Mouse (Mus musculus): ENCODE results near the gene Brca2. TPM values are rescaled to one million over a fixed set of nuclear protein-coding genes. Genes with fewer than 3 reads are reported as not detected.

The Brca2 gene
- polyA plus RNA-seq, 1 experiment from 2014 or later = 6.6 TPM

DNA sequence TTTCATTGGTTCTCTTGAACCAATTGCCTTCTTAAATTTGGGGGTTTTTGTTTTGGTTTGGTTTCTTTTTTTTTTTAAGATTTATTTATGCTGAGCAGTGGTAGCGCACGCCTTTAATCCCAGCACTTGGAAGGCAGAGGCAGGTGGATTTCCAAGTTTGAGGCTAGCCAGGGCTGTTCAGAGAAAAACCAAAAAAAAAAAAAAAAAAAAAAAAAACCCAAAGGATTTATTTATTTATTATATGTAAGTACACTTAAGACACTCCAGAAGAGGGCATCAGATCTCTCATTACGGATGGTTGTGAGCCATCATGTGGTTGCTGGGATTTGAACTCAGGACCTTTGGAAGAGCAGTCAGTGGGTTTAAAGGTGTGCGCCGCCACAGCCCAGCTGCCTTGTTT lies 38.4 kb downstream of the Brca2 start:
- peaks cover 27% of the 10 kb centered on the region; the same call in 1 of the 2 replicates for H3K36me3 ChIP-seq (ENCODE audit: control insufficient read depth, insufficient read depth)
- no peak overlapping the region for H3K4me3 ChIP-seq (ENCODE audit: low read depth, low read length)
- no peaks in the 10 kb centered on the region for H3K9me3 ChIP-seq (ENCODE audit: control insufficient read depth)
- no peaks in the 10 kb centered on the region for H3K27me3 ChIP-seq (replicated peaks; ENCODE audit: control insufficient read depth, insufficient read depth, low read length)
- no peak overlapping the region; the same call in 1 of the 2 replicates for H3K27ac ChIP-seq (ENCODE audit: low read depth, low read length)
- 0 out of 2 replicates have a peak, but pooled peaks have one; percentile 6 for TF ChIP-seq CTCF (IDR thresholded peaks at IDR 0.05; ENCODE audit: low read depth)
- ATAC-seq = no peak
- no peak overlapping the region for H3K9ac ChIP-seq (ENCODE audit: low read depth, low read length)
- no peaks in the 10 kb centered on the region for H3K4me1 ChIP-seq (replicated peaks; ENCODE audit: control insufficient read depth, insufficient read depth, low read length)
- 92% methylated on average over 5 of the region's 5 CpGs for WGBS
- H3K4me2 ChIP-seq (replicated peaks; ENCODE audit: low read depth) = no peak overlapping the region

DNA sequence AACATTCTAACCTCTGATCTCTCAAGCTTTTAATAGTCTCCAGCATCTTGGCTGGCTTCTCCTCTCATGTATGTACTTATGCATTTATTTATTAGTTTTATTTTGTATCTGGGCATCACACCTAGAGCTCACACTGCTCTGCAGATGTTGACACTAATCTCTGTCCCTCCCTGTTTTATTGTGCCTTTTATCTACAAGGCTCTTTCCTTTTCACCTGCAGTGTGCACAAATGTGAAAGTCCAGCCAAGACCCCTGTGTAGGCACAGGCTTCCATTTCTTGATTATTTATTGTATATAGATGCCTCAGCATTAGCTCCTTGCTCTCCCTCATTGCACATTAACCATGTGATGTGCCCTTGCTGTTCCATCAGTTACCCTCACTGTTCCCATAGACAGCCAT lies 38.9 kb downstream of the Brca2 start:
- H3K4me3 ChIP-seq (ENCODE audit: low read depth, low read length) = no peak overlapping the region
- no peak overlapping the region for H3K9ac ChIP-seq (ENCODE audit: low read depth, low read length)
- TF ChIP-seq CTCF (IDR thresholded peaks at IDR 0.05; ENCODE audit: low read depth) = no peak
- no peaks in the 10 kb centered on the region for H3K27me3 ChIP-seq (replicated peaks; ENCODE audit: control insufficient read depth, insufficient read depth, low read length)
- H3K9me3 ChIP-seq (ENCODE audit: control insufficient read depth) = no peaks in the 10 kb centered on the region
- H3K27ac ChIP-seq (ENCODE audit: low read depth, low read length) = peak overlapping the region; percentile 74
- peak; percentile 88 for ATAC-seq
- peak overlapping the region; percentile 37; the same call in 1 of the 2 replicates for H3K4me2 ChIP-seq (replicated peaks; ENCODE audit: low read depth)
- H3K36me3 ChIP-seq (ENCODE audit: control insufficient read depth, insufficient read depth) = peaks cover 30% of the 10 kb centered on the region
- H3K4me1 ChIP-seq (replicated peaks; ENCODE audit: control insufficient read depth, insufficient read depth, low read length) = no peaks in the 10 kb centered on the region

DNA sequence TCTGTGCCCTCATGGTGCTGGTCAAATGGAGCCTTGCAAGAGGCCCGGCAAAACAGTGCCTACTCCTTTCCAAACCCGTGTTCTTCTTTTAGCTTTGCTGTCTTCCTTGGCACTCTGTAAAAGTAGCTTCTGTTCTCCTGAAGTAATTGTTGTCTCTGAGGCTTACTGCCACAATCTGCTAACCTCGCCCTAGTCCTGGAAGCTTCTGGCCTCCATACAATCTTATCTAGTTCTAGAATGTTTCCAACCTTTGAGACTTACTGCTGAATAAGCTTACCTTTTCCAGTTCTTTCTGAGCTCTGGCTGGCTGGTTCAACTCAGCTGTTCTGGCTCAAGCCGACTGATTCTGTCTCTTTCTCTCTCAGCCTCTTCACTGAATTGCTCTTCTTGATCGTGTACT lies 39.4 kb downstream of the Brca2 start:
- H3K4me2 ChIP-seq (replicated peaks; ENCODE audit: low read depth) = peak overlapping the region; percentile 37; the same call in 1 of the 2 replicates
- no peak for TF ChIP-seq CTCF (IDR thresholded peaks at IDR 0.05; ENCODE audit: low read depth)
- peaks cover 29% of the 10 kb centered on the region for H3K36me3 ChIP-seq (ENCODE audit: control insufficient read depth, insufficient read depth)
- peak; percentile 91 for ATAC-seq
- no peak overlapping the region for H3K4me3 ChIP-seq (ENCODE audit: low read depth, low read length)
- no peaks in the 10 kb centered on the region for H3K4me1 ChIP-seq (replicated peaks; ENCODE audit: control insufficient read depth, insufficient read depth, low read length)
- peak overlapping the region; percentile 74 for H3K27ac ChIP-seq (ENCODE audit: low read depth, low read length)
- WGBS = 55% methylated on average over 5 of the region's 5 CpGs
- no peak overlapping the region for H3K9ac ChIP-seq (ENCODE audit: low read depth, low read length)
- no peaks in the 10 kb centered on the region for H3K27me3 ChIP-seq (replicated peaks; ENCODE audit: control insufficient read depth, insufficient read depth, low read length)
- no peaks in the 10 kb centered on the region for H3K9me3 ChIP-seq (ENCODE audit: control insufficient read depth)

DNA sequence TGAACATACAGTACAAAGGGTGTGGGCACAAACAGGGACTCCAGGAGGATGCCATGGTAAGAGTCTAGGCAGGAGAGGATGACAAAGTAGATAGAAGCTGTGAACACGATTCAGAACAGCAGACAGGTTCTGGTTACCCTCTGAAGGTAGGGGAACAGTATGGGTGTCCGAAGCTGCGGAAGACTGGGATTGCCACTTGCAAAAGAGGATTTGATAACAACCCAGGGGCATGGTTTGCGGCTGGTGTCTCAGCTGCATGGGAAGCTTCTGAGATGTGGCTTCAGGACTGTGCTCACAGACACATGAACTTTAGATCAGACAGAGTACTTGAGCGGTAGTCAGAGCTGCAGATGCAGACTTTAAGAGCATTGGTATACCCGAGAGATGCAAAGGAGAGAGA lies 42.0 kb downstream of the Brca2 start:
- peaks cover 26% of the 10 kb centered on the region for H3K36me3 ChIP-seq (ENCODE audit: control insufficient read depth, insufficient read depth)
- H3K9me3 ChIP-seq (ENCODE audit: control insufficient read depth) = no peaks in the 10 kb centered on the region
- H3K27ac ChIP-seq (ENCODE audit: low read depth, low read length) = no peak overlapping the region
- WGBS = 93% methylated on average over 6 of the region's 6 CpGs
- no peaks in the 10 kb centered on the region for H3K4me1 ChIP-seq (replicated peaks; ENCODE audit: control insufficient read depth, insufficient read depth, low read length)
- H3K27me3 ChIP-seq (replicated peaks; ENCODE audit: control insufficient read depth, insufficient read depth, low read length) = no peaks in the 10 kb centered on the region
- no peak for TF ChIP-seq CTCF (IDR thresholded peaks at IDR 0.05; ENCODE audit: low read depth)
- no peak for ATAC-seq
- no peak overlapping the region for H3K4me2 ChIP-seq (replicated peaks; ENCODE audit: low read depth)
- H3K4me3 ChIP-seq (ENCODE audit: low read depth, low read length) = no peak overlapping the region
- no peak overlapping the region for H3K9ac ChIP-seq (ENCODE audit: low read depth, low read length)

DNA sequence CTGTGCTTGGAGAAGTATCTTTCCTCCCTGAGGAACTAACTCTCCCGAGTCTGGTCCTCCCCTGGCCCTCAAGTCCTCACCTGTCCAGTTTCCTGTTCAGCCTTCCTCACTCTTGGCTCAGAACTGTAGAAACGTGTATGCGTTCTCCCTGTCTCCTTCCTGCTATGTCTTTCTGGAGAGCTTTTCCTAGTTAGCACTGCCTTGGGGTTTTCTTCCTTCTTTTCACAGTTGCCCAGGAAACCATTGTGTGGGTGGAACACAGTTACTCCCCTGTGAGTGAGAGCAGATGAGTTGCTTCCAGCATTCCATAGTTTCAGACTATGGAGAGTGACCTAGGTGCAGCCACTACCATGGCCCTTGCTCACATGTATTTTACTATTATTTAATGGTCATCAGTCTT lies 43.8 kb downstream of the Brca2 start:
- 57% methylated on average over 3 of the region's 3 CpGs for WGBS
- H3K9me3 ChIP-seq (ENCODE audit: control insufficient read depth) = no peaks in the 10 kb centered on the region
- no peak overlapping the region for H3K27ac ChIP-seq (ENCODE audit: low read depth, low read length)
- H3K4me3 ChIP-seq (ENCODE audit: low read depth, low read length) = no peak overlapping the region
- H3K4me2 ChIP-seq (replicated peaks; ENCODE audit: low read depth) = no peak overlapping the region
- no peaks in the 10 kb centered on the region for H3K4me1 ChIP-seq (replicated peaks; ENCODE audit: control insufficient read depth, insufficient read depth, low read length)
- ATAC-seq = no peak
- TF ChIP-seq CTCF (IDR thresholded peaks at IDR 0.05; ENCODE audit: low read depth) = no peak
- peaks cover 25% of the 10 kb centered on the region for H3K36me3 ChIP-seq (ENCODE audit: control insufficient read depth, insufficient read depth)
- no peaks in the 10 kb centered on the region for H3K27me3 ChIP-seq (replicated peaks; ENCODE audit: control insufficient read depth, insufficient read depth, low read length)
- no peak overlapping the region for H3K9ac ChIP-seq (ENCODE audit: low read depth, low read length)

DNA sequence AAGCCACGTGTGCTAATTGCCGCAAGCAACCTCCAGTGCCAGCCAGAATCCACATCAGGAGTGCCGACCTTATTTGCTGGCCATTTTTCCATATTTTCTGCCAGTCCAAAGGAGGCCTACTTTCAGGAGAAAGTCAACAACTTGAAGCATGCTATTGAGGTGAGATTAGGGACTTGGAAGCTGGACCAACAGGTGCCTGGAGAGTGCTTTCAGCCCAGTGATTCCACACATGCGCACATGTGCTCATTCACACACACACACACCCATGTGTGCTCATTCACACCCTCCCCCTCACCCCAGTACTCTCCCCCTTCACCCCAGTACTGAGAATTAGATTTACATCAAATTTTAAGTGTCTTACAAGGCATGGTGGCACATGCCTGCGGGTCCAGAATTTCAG lies 44.5 kb downstream of the Brca2 start:
- no peak for TF ChIP-seq CTCF (IDR thresholded peaks at IDR 0.05; ENCODE audit: low read depth)
- Histone ChIP-seq H3K36me3 (ENCODE audit: control insufficient read depth, insufficient read depth) (peaks cover 26% of the 10 kb centered on the region), H3K9ac (ENCODE audit: low read depth, low read length) (no peak overlapping the region), H3K4me3 (ENCODE audit: low read depth, low read length) (no peak overlapping the region), H3K9me3 (ENCODE audit: control insufficient read depth) (no peaks in the 10 kb centered on the region), H3K4me2 (replicated peaks; ENCODE audit: low read depth) (no peak overlapping the region), H3K4me1 (replicated peaks; ENCODE audit: control insufficient read depth, insufficient read depth, low read length) (no peaks in the 10 kb centered on the region), H3K27me3 (replicated peaks; ENCODE audit: control insufficient read depth, insufficient read depth, low read length) (no peaks in the 10 kb centered on the region), H3K27ac (ENCODE audit: low read depth, low read length) (no peak overlapping the region)
- no peak for ATAC-seq
- WGBS = 93% methylated on average over 5 of the region's 5 CpGs

All from intestine, postnatal 0 days (tissue).